Mouse (Mus musculus) ES-Bruce4 (cell line): Measurements from ENCODE around the gene Fbxo40. TPM values are rescaled to one million over a fixed set of nuclear protein-coding genes. Genes with fewer than 3 reads are reported as not detected.

Source experiments
- H3K27ac ChIP-seq: 2 replicates; pipeline ENCODE4 v1.5.1; 2012; ENCODE audit warnings: low read length, inconsistent platforms; ENCODE audit not compliant: insufficient read depth
- H3K27me3 ChIP-seq: 2 replicates; pipeline ENCODE4 v1.6.1; 2012; ENCODE audit warnings: mild to moderate bottlenecking, low read length, inconsistent platforms; ENCODE audit not compliant: control insufficient read depth, poor library complexity, insufficient read depth, severe bottlenecking
- H3K36me3 ChIP-seq: 2 replicates; pipeline ENCODE4 v1.6.1; 2012; ENCODE audit warnings: inconsistent platforms, mild to moderate bottlenecking, low read length, moderate library complexity; ENCODE audit not compliant: control insufficient read depth, poor library complexity, insufficient read depth, severe bottlenecking
- H3K4me1 ChIP-seq: one replicate; pipeline ENCODE4 v1.8.1; 2011; ENCODE audit warnings: low read length; ENCODE audit not compliant: control insufficient read depth, insufficient read depth
- H3K4me3 ChIP-seq: 2 replicates; pipeline ENCODE4 v1.5.1; 2011; ENCODE audit warnings: low read depth, mild to moderate bottlenecking, low read length
- H3K9ac ChIP-seq: 2 replicates; pipeline ENCODE4 v1.6.1; 2012; ENCODE audit warnings: low read depth, mild to moderate bottlenecking, inconsistent platforms; ENCODE audit not compliant: poor library complexity, severe bottlenecking
- H3K9me3 ChIP-seq: replicated peaks from 2 replicates; pipeline ENCODE4 v1.6.1; 2012; ENCODE audit warnings: mild to moderate bottlenecking, low read length, inconsistent platforms; ENCODE audit not compliant: control insufficient read depth, poor library complexity, insufficient read depth, severe bottlenecking
- CTCF ChIP-seq: IDR thresholded peaks from one replicate; pipeline ENCODE4 v1.8.1; 2011; ENCODE audit warnings: low read depth, low read length
- EP300 ChIP-seq: IDR thresholded peaks from 2 replicates; pipeline ENCODE4 v1.6.1; 2011; ENCODE audit warnings: low read depth, low read length; ENCODE audit not compliant: insufficient read depth
- POLR2A ChIP-seq: IDR thresholded peaks from one replicate; pipeline ENCODE4 v1.8.1; 2011; ENCODE audit warnings: low read length; ENCODE audit not compliant: insufficient read depth
- polyA plus RNA-seq: library from polyadenylated mRNA; stranded (reverse); fragments of >200 nt; gene quantifications from 2 replicates; pipeline ENCODE4 v1.2.4, GENCODE M21; 2011; ENCODE audit warnings: low read depth; ENCODE audit not compliant: missing spikeins, insufficient read depth, insufficient read length

The Fbxo40 gene
- polyA plus RNA-seq, 1 experiment: not detected

GRCm38 (mm10) chr16:36929216-36929615, 61.1 kb downstream of the Fbxo40 start:
- TF ChIP-seq CTCF: no peak
- TF ChIP-seq EP300: no peak
- TF ChIP-seq POLR2A: no peak
- no peak overlapping the region for H3K4me3 ChIP-seq
- H3K27me3 ChIP-seq: no peaks in the 10 kb centered on the region

GRCm38 (mm10) chr16:36928106-36928500, 62.2 kb downstream of the Fbxo40 start:
- Histone ChIP-seq H3K4me3 (no peak overlapping the region), H3K36me3 (peaks cover 14% of the 10 kb centered on the region), H3K9ac (no peak overlapping the region), H3K9me3 (no peaks in the 10 kb centered on the region), H3K4me1 (no peaks in the 10 kb centered on the region), H3K27me3 (no peaks in the 10 kb centered on the region), H3K27ac (no peak overlapping the region)
- TF ChIP-seq EP300: no peak
- TF ChIP-seq CTCF: no peak
- TF ChIP-seq POLR2A: no peak

More at GRCm38 (mm10) chr16:36929216-36929615, 61.1 kb downstream of the Fbxo40 start:
- H3K4me1 ChIP-seq: no peaks in the 10 kb centered on the region
- peaks cover 14% of the 10 kb centered on the region for H3K36me3 ChIP-seq
- no peaks in the 10 kb centered on the region for H3K9me3 ChIP-seq
- no peak overlapping the region for H3K9ac ChIP-seq
- no peak overlapping the region for H3K27ac ChIP-seq

- Histone ChIP-seq H3K9ac (no peak overlapping the region), H3K27me3 (no peaks in the 10 kb centered on the region), H3K4me3 (no peak overlapping the region), H3K27ac (no peak overlapping the region), H3K36me3 (peaks cover 13% of the 10 kb centered on the region), H3K9me3 (no peaks in the 10 kb centered on the region), H3K4me1 (no peaks in the 10 kb centered on the region)
- TF ChIP-seq POLR2A (no peak), CTCF (no peak), EP300 (no peak)
Measured at GRCm38 (mm10) chr16:36927495-36928105, 62.7 kb downstream of the Fbxo40 start.

GRCm38 (mm10) chr16:36926514-36927447, 63.5 kb downstream of the Fbxo40 start:
- H3K27ac ChIP-seq: no peak overlapping the region
- H3K27me3 ChIP-seq: no peaks in the 10 kb centered on the region
- no peaks in the 10 kb centered on the region for H3K4me1 ChIP-seq
- no peak overlapping the region for H3K9ac ChIP-seq
- peaks cover 9% of the 10 kb centered on the region for H3K36me3 ChIP-seq
- TF ChIP-seq EP300 (no peak), CTCF (no peak), POLR2A (no peak)
- no peaks in the 10 kb centered on the region for H3K9me3 ChIP-seq
- no peak overlapping the region for H3K4me3 ChIP-seq

GRCm38 (mm10) chr16:36925797-36926196, 64.5 kb downstream of the Fbxo40 start:
- H3K4me1 ChIP-seq: no peaks in the 10 kb centered on the region
- H3K27me3 ChIP-seq: no peaks in the 10 kb centered on the region
- no peak for TF ChIP-seq CTCF
- TF ChIP-seq EP300: no peak
- no peak overlapping the region for H3K9ac ChIP-seq
- no peak overlapping the region for H3K27ac ChIP-seq
- no peak overlapping the region for H3K4me3 ChIP-seq
- no peaks in the 10 kb centered on the region for H3K9me3 ChIP-seq
- peaks cover 9% of the 10 kb centered on the region for H3K36me3 ChIP-seq

GRCm38 (mm10) chr16:36925351-36925750, 64.9 kb downstream of the Fbxo40 start:
- no peak for TF ChIP-seq EP300
- no peak for TF ChIP-seq CTCF
- TF ChIP-seq POLR2A: no peak
- H3K4me1 ChIP-seq: no peaks in the 10 kb centered on the region
- peaks cover 9% of the 10 kb centered on the region for H3K36me3 ChIP-seq

More at GRCm38 (mm10) chr16:36925351-36925750, 64.9 kb downstream of the Fbxo40 start:
- Histone ChIP-seq H3K4me3 (no peak overlapping the region), H3K27me3 (no peaks in the 10 kb centered on the region), H3K27ac (no peak overlapping the region), H3K9me3 (no peaks in the 10 kb centered on the region), H3K9ac (no peak overlapping the region)
